Mouse (Mus musculus) large intestine, adult 2 months (tissue): ENCODE measurements around the gene Tap2. TPM values are rescaled to one million over a fixed set of nuclear protein-coding genes. Genes with fewer than 3 reads are reported as not detected.

Experiments
- DNase-seq: peaks from one replicate; pipeline ENCODE4 v3.0.0-alpha.2; 2012; ENCODE audit warnings: low read depth, low spot score
- WGBS: fragments of 180-500 bp; shearing (Covaris S2); methylation state at CpG from one replicate; pipeline ENCODE4 v1.1.7; 2018; 5-methylcytosine and 5-hydroxymethylcytosine counted together
- polyA plus RNA-seq: library from polyadenylated mRNA; depleted of rRNA; stranded (reverse); fragments of >200 nt; gene quantifications from 2 replicates; pipeline ENCODE4 v1.2.3, GENCODE M21; 2012

The Tap2 gene
- polyA plus RNA-seq, 1 experiment: 44.9 TPM

- DNase-seq: no peak
- WGBS: 71% methylated on average over 8 of the region's 8 CpGs
Measured at GRCm38 (mm10) chr17:34193468-34193867, 9.9 kb upstream of the Tap2 start.

- 97% methylated on average over 4 of the region's 4 CpGs for WGBS
- DNase-seq: no peak
Measured at GRCm38 (mm10) chr17:34194723-34195122, 8.6 kb upstream of the Tap2 start.

DNA sequence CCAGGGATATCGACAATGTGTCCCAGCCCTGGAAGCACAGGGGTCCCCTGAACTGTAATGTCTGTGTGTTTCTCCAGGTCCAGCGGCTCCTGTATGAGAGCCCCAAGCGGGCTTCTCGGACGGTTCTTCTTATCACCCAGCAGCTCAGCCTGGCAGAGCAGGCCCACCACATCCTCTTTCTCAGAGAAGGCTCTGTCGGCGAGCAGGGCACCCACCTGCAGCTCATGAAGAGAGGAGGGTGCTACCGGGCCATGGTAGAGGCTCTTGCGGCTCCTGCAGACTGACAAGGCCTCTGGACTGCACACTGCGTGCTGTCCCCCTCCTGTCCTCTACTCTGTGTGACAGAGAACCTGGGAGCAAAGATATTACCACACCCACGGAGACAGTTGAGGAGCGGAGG, 6.8 kb upstream of the Tap2 start:
- 86% methylated on average over 12 of the region's 12 CpGs for WGBS
- DNase-seq: no peak

DNA sequence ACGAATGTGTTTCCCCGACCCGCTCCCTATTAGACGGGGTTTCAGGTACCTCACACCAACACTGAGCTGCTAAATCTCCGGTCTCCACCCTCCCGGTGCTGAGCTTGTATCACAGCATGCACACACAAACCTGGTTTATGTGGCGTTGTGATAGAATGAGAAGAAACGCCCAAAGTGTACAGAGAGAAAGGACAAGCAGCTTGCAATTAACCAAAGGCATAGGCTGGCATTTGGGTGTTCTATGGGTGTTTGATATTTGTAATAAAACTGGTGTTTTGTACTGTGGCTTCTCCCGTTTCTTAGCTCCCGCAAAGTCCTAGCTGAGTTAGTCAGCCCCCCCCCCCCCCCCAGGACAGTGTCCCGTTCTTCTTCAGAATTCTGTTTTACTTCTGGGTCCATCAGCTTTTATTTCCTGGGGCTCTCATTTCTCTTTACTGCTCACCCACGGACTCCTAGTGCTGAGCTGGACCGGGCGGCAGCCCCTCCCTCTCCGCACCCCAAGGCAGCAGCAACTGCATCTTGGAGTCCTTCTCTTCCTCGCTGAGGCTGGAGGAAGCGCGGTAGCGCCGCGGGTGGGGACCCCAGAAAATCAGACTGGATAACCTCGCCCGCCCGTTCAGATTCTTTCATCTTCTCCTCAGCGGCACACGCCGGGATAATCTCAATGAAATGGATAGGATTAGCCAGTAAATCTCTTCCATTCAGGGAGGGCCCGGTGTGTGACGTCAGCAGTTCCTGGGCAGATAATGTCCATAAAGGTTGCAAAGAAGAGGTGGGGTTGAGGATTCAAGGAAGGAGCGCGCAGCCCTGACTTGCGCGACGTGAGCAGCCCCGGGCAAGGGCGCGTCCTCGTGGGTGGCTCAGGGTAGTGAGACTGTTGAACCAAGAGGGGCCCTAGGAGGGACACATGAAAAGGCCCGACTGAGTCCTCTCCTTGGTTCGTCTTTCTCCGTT, 6.1 kb upstream of the Tap2 start, which contains the start of gene Psmb8:
Psmb8 (plus strand) TSS at position 781 of the 954 bp plus-strand sequence.
- DNase-seq: peak; percentile 88
- WGBS: 15% methylated on average over 41 of the region's 41 CpGs

DNA sequence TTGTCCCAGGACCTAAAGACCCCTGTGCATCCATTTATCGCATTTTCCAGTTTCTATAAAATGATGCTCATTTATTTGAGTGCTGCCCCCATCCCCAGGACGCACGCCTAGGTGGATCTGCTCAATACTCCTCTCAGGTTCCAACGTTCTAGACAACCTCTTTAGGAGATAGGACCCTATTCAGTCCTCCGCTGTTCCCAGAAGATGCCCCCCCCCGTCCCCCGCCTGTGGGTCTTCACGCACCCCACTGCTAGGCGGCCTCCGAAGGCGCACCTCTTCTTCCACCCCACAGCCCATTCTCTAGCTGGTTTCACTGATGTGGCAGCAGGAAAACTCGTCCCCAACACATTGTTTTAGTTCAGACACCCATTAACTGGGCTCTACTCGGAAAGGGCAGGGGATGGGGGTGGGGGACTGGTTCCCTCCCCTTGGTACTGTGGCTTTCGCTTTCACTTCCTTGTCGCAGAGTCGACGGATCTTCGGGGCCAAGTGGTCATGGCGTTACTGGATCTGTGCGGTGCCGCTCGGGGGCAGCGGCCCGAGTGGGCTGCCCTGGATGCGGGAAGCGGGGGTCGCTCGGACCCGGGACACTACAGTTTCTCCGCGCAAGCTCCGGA, 5.3 kb upstream of the Tap2 start:
- 2% methylated on average over 32 of the region's 32 CpGs for WGBS

DNA sequence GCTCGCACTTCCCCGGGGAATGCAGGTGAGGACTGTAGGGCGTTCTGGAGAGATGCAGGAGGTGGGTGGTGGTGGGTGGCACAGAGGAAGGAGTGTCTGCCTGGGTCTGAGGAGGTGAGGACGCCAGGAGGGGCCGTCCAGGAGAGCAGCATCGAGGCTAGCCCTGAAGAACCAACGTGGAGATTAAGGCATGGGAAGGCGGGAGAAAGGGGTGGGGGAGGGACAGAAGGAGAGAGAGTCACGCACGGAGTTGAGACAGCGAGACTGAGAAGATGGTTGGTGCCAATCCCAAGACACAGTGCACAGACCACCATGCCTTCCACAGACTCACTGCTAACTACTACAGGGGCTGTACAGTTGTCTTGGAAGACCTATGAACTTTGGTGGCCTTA, 4.8 kb upstream of the Tap2 start:
- 17% methylated on average over 11 of the region's 11 CpGs for WGBS
- DNase-seq: no peak

More for the DNA sequence above, 5.3 kb upstream of the Tap2 start:
- no peak for DNase-seq

- no peak for DNase-seq
- 81% methylated on average over 12 of the region's 12 CpGs for WGBS
Measured at GRCm38 (mm10) chr17:34199050-34199619, 4.2 kb upstream of the Tap2 start.

DNA sequence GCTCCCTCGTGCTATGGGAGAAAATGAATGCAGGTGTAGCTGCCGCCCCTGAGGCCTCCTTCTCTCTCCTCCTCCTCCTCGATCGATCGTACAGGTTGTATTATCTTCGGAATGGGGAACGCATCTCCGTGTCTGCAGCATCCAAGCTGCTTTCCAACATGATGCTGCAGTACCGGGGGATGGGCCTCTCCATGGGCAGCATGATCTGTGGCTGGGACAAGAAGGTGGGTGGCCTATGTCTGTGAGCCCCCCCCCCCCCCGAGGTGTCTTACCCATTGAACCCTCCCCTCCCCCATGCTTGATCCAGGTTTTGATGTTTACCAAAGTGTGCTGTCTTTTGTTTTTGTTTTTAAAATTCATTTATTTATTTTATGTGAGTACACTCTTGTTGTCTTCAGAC, 3.3 kb upstream of the Tap2 start:
- 91% methylated on average over 10 of the region's 10 CpGs for WGBS

GRCm38 (mm10) chr17:34200772-34201505, 2.4 kb upstream of the Tap2 start:
- no peak for DNase-seq

More for the DNA sequence above, 3.3 kb upstream of the Tap2 start:
- DNase-seq: no peak

GRCm38 (mm10) chr17:34201506-34202055, 1.7 kb upstream of the Tap2 start:
- no peak for DNase-seq
- WGBS: 76% methylated on average over 7 of the region's 7 CpGs

More at GRCm38 (mm10) chr17:34200772-34201505, 2.4 kb upstream of the Tap2 start:
- 82% methylated on average over 16 of the region's 16 CpGs for WGBS

- WGBS: 93% methylated on average over 4 of the region's 4 CpGs
- DNase-seq: no peak
Measured at GRCm38 (mm10) chr17:34202760-34203442, 426 bp upstream of the Tap2 start.

DNA sequence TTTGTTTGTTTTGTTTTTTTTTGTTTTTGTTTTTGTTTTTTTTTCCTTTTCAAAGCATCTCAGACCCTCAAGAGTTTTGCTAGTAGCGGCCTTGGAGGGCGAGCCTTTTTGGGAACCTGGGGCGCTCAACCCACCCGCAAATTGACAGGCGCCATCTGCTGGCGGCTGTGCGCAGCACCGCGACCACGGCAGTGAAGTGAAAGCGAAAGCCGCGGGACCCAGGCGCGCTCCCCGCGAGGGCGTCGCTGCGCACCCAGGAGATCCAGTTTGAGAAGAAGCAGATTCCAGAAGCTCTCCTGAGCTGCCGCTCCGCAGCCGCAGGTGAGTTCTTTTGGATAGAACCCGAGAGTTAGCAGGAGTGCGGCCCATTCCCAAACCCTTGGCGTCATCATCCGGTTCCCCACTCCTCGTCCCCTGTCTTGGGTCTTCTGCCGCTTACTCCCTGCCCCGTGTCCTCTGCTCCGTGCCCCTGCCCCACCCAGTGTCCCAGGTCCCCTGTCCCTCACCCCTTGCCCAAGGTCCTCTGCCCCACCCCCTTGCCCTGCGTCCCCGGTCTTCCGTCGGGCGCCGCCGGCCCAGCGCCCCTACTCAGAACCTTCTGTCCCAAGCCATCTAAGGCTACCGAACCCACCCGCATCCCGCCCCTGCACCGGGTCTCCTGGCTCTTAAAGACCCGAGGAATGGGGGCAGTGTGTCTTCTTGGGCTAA, 1.1 kb downstream of the Tap2 start:
- DNase-seq: no peak
- under 1% methylated on average over 44 of the region's 44 CpGs for WGBS

DNA sequence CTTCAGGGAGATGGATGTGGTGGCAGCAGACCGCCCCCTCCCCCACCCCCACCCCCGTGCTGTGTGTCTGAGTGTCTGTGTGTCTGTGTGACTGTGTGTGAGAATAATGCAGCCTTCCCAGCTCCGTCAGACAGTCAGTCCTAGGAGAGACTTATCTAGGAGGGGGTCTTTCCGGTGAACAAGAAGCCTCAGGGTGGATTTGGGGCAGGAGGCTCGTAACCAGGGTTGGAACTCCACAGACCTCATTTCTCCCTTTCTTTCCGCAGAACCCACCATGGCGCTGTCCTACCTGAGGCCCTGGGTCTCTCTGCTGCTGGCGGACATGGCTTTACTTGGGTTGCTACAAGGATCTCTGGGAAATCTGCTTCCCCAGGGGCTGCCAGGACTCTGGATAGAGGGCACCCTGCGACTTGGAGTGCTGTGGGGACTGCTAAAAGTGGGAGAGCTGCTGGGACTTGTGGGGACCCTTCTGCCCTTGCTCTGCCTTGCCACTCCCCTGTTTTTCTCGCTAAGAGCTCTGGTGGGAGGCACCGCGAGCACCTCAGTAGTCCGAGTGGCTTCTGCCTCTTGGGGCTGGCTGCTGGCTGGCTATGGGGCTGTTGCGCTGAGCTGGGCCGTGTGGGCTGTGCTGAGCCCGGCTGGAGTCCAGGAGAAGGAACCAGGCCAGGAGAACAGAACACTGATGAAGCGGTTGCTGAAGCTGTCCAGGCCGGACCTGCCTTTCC, 1.9 kb downstream of the Tap2 start:
- 41% methylated on average over 18 of the region's 18 CpGs for WGBS
- DNase-seq: no peak

DNA sequence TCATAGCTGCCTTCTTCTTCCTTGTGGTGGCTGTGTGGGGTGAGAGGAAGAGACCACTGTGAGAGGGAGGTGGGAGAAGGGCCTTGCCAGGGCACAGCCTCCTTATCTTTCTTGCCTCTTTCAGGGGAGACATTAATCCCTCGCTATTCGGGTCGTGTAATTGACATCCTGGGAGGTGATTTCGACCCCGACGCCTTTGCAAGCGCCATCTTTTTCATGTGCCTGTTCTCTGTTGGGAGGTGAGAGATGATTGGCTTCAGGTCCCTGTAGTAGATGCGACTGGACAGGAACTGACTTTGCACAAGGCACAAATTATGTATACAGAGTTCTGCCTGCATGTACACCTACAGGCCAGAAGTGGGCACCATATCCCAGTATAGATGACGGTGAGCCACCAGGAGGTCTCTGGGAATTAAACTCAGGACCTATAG, 2.4 kb downstream of the Tap2 start:
- DNase-seq: no peak
- WGBS: 49% methylated on average over 9 of the region's 9 CpGs

- WGBS: 85% methylated on average over 5 of the region's 5 CpGs
- no peak for DNase-seq
Measured at GRCm38 (mm10) chr17:34206731-34207130, 3.4 kb downstream of the Tap2 start.

DNA sequence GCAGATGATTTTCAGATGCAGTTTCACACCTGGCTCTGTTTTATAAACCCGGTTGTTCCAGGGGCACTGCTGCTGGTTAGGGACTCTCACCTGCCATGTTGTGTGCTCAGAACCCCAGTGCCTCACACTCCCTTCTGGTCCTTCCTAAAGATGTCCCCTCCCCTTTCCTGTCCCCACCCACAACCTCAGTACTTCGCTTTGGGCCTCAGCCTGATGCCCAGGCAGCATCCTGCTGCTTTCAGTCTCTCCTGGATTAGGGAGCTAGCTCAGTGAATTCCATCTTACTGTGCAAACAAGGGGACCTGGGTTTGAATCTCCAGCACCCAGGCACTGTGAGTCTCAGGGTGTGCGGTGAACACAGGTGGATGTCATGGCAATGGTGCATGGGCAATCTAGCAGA, 4.1 kb downstream of the Tap2 start:
- no peak for DNase-seq
- whole genome bisulfite sequencing: 67% methylated on average over 3 of the region's 3 CpGs

DNA sequence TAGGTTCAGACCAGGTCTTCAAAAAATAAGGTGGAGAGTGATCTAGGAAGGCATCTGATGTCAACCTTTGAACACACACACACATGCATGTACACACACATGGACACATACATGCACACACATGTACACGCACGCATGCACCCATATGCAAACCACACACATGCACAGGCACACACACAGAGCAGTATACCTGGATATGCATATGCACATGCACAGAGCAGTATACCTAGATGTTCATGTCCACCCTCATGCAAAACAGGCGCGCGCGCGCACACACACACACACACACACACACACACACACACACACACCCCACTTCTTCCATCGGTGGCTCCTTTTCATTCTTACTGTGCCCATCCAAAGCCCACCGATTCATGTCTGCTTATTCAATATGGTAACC, 4.5 kb downstream of the Tap2 start:
- WGBS: 97% methylated on average over 9 of the region's 9 CpGs
- DNase-seq: no peak

DNA sequence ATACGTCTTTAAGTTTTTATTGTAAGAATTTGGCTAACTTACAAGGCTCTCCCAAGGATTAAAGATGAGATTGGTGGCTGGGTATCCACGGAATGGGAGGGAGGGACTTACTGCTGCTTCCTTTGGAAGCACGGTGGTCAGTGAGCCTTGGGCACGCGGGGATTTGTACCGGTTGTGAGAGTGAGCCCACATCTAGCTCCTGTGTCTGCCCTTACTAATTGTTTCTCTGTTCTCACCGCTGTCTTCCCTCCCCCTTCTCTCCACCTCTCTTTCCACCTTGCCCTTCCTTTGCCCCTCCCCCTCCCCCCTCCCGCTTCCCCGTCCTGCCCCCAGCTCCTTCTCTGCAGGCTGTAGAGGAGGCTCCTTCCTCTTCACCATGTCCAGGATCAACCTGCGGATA, 5.1 kb downstream of the Tap2 start:
- 38% methylated on average over 10 of the region's 10 CpGs for WGBS
- DNase-seq: no peak
